Mouse (Mus musculus): ENCODE data around the gene Zfp335. TPM values are rescaled to one million over a fixed set of nuclear protein-coding genes. Genes with fewer than 3 reads are reported as not detected.
A peak's percentile ranks its signal among the peaks of the same experiment; 100 is the strongest.
"Not testable (repeated sequence)": the region's sequence is repeated elsewhere in the genome, so short reads cannot be mapped to it uniquely, and the experiment has no call there.

Gene Zfp335
- polyA plus RNA-seq, 1 experiment from 2014 or later: 19.9 TPM

- H3K27ac ChIP-seq (ENCODE audit: low read length): no peak within 1 kb of the TSS
- H3K9me3 ChIP-seq (ENCODE audit: control insufficient read depth, low read length): no peaks in the 10 kb centered on the region
- H3K36me3 ChIP-seq (ENCODE audit: control insufficient read depth, insufficient read depth): no peaks in the 10 kb centered on the region
- H3K4me3 ChIP-seq (replicated peaks; ENCODE audit: low read length): peak within 1 kb of the TSS; percentile 45
- H3K4me1 ChIP-seq (replicated peaks; ENCODE audit: control insufficient read depth, insufficient read depth, low read length): peaks cover 19% of the 10 kb centered on the region
- peak; percentile 62 for ATAC-seq
- WGBS: under 1% methylated on average over 44 of the region's 47 CpGs
- H3K27me3 ChIP-seq (replicated peaks; ENCODE audit: control insufficient read depth, insufficient read depth, low read length): peaks cover 24% of the 10 kb centered on the region
- H3K9ac ChIP-seq (replicated peaks; ENCODE audit: low read depth, low read length): peak within 1 kb of the TSS; percentile 44
- peak within 1 kb of the TSS; percentile 67 for H3K4me2 ChIP-seq (ENCODE audit: low read length)
Observed at GRCm38 (mm10) chr2:164857101-164857821, 54.3 kb downstream of the Zfp335 start, which contains the start of gene Pltp. TSS of gene Pltp (minus strand) at chr2:164857711.

- ATAC-seq: peak; percentile 30; the same call in 1 of the 2 replicates
- peaks cover 24% of the 10 kb centered on the region for H3K27me3 ChIP-seq (replicated peaks; ENCODE audit: control insufficient read depth, insufficient read depth, low read length)
- H3K4me1 ChIP-seq (replicated peaks; ENCODE audit: control insufficient read depth, insufficient read depth, low read length): peaks cover 14% of the 10 kb centered on the region
- H3K9me3 ChIP-seq (ENCODE audit: control insufficient read depth, low read length): no peaks in the 10 kb centered on the region
- peak overlapping the region; percentile 44 for H3K9ac ChIP-seq (replicated peaks; ENCODE audit: low read depth, low read length)
- H3K27ac ChIP-seq (ENCODE audit: low read length): no peak overlapping the region
- H3K4me2 ChIP-seq (ENCODE audit: low read length): peak overlapping the region; percentile 67
- H3K36me3 ChIP-seq (ENCODE audit: control insufficient read depth, insufficient read depth): no peaks in the 10 kb centered on the region
- under 1% methylated on average over 42 of the region's 42 CpGs for WGBS
- peak overlapping the region; percentile 45 for H3K4me3 ChIP-seq (replicated peaks; ENCODE audit: low read length)
Observed at GRCm38 (mm10) chr2:164856309-164857100, 55.1 kb downstream of the Zfp335 start.

- not testable (repeated sequence) for H3K4me3 ChIP-seq (replicated peaks; ENCODE audit: low read length); H3K4me2 ChIP-seq (ENCODE audit: low read length); H3K9me3 ChIP-seq (ENCODE audit: control insufficient read depth, low read length); H3K9ac ChIP-seq (replicated peaks; ENCODE audit: low read depth, low read length); H3K36me3 ChIP-seq (ENCODE audit: control insufficient read depth, insufficient read depth); H3K27ac ChIP-seq (ENCODE audit: low read length); ATAC-seq
- Histone ChIP-seq H3K4me1 (replicated peaks; ENCODE audit: control insufficient read depth, insufficient read depth, low read length) (peaks cover 14% of the 10 kb centered on the region), H3K27me3 (replicated peaks; ENCODE audit: control insufficient read depth, insufficient read depth, low read length) (peaks cover 24% of the 10 kb centered on the region)
- WGBS: 82% methylated on average over 5 of the region's 5 CpGs
Observed at GRCm38 (mm10) chr2:164855572-164855971, 56.0 kb downstream of the Zfp335 start.

- WGBS: 89% methylated on average over 8 of the region's 8 CpGs
- H3K27ac ChIP-seq (ENCODE audit: low read length): no peak overlapping the region
- ATAC-seq: no peak
Observed at GRCm38 (mm10) chr2:164850061-164850460, 61.5 kb downstream of the Zfp335 start.

GRCm38 (mm10) chr2:164845782-164846181 lies 65.8 kb downstream of the Zfp335 start:
- no peaks in the 10 kb centered on the region for H3K4me1 ChIP-seq (replicated peaks; ENCODE audit: control insufficient read depth, insufficient read depth, low read length)
- no peak for ATAC-seq

More at GRCm38 (mm10) chr2:164850061-164850460, 61.5 kb downstream of the Zfp335 start:
- H3K36me3 ChIP-seq (ENCODE audit: control insufficient read depth, insufficient read depth): no peaks in the 10 kb centered on the region
- H3K9ac ChIP-seq (replicated peaks; ENCODE audit: low read depth, low read length): no peak overlapping the region
- no peaks in the 10 kb centered on the region for H3K4me1 ChIP-seq (replicated peaks; ENCODE audit: control insufficient read depth, insufficient read depth, low read length)
- no peaks in the 10 kb centered on the region for H3K9me3 ChIP-seq (ENCODE audit: control insufficient read depth, low read length)
- no peak overlapping the region for H3K4me2 ChIP-seq (ENCODE audit: low read length)
- no peak overlapping the region for H3K4me3 ChIP-seq (replicated peaks; ENCODE audit: low read length)
- peaks cover 6% of the 10 kb centered on the region; the same call in 1 of the 2 replicates for H3K27me3 ChIP-seq (replicated peaks; ENCODE audit: control insufficient read depth, insufficient read depth, low read length)

More at GRCm38 (mm10) chr2:164845782-164846181, 65.8 kb downstream of the Zfp335 start:
- WGBS: 52% methylated on average over 3 of the region's 3 CpGs
- Histone ChIP-seq H3K27me3 (replicated peaks; ENCODE audit: control insufficient read depth, insufficient read depth, low read length) (no peaks in the 10 kb centered on the region), H3K4me2 (ENCODE audit: low read length) (no peak overlapping the region), H3K4me3 (replicated peaks; ENCODE audit: low read length) (no peak overlapping the region), H3K9me3 (ENCODE audit: control insufficient read depth, low read length) (no peaks in the 10 kb centered on the region), H3K27ac (ENCODE audit: low read length) (no peak overlapping the region), H3K9ac (replicated peaks; ENCODE audit: low read depth, low read length) (no peak overlapping the region), H3K36me3 (ENCODE audit: control insufficient read depth, insufficient read depth) (no peaks in the 10 kb centered on the region)

Other genes with a start within 250 kb of the Zfp335 start
- gene Wfdc11, start 237.7 kb downstream of the Zfp335 start, polyA plus RNA-seq (2015; fragmentation: Nextera tagmentation; extraction: Ambion mirVana): not detected in 2 replicates
- not detected in 2 replicates for gene Wfdc13, start 226.7 kb downstream of the Zfp335 start, polyA plus RNA-seq (2015; fragmentation: Nextera tagmentation; extraction: Ambion mirVana)
- gene Spint4, start 213.3 kb downstream of the Zfp335 start, polyA plus RNA-seq (2015; fragmentation: Nextera tagmentation; extraction: Ambion mirVana): not detected in 2 replicates
- not detected in 2 replicates for gene Spint5, start 196.5 kb downstream of the Zfp335 start, polyA plus RNA-seq (2015; fragmentation: Nextera tagmentation; extraction: Ambion mirVana)
- gene Wfdc3, start 165.8 kb downstream of the Zfp335 start, polyA plus RNA-seq (2015; fragmentation: Nextera tagmentation; extraction: Ambion mirVana): 1.4 and 1.7 TPM in 2 replicates
- 67.5 and 72.9 TPM in 2 replicates for gene Dnttip1, start 165.8 kb downstream of the Zfp335 start, polyA plus RNA-seq (2015; fragmentation: Nextera tagmentation; extraction: Ambion mirVana)
- 148 and 173 TPM in 2 replicates for gene Ube2c, start 141.9 kb downstream of the Zfp335 start, polyA plus RNA-seq (2015; fragmentation: Nextera tagmentation; extraction: Ambion mirVana)
- 1.1 TPM in 1 of 2 replicates, not detected in the other for gene Tnnc2, start 131.8 kb downstream of the Zfp335 start, polyA plus RNA-seq (2015; fragmentation: Nextera tagmentation; extraction: Ambion mirVana)
- gene Snx21, start 125.9 kb downstream of the Zfp335 start, polyA plus RNA-seq (2015; fragmentation: Nextera tagmentation; extraction: Ambion mirVana): 26.0 and 35.6 TPM in 2 replicates
- 16.3 and 19.3 TPM in 2 replicates for gene Acot8, start 106.9 kb downstream of the Zfp335 start, polyA plus RNA-seq (2015; fragmentation: Nextera tagmentation; extraction: Ambion mirVana)
- gene Zswim3, start 106.7 kb downstream of the Zfp335 start, polyA plus RNA-seq (2015; fragmentation: Nextera tagmentation; extraction: Ambion mirVana): 14.8 and 15.4 TPM in 2 replicates
- 24.2 and 26.8 TPM in 2 replicates for gene Zswim1, start 89.1 kb downstream of the Zfp335 start, polyA plus RNA-seq (2015; fragmentation: Nextera tagmentation; extraction: Ambion mirVana)
- 0.47 TPM in 1 of 2 replicates, not detected in the other for gene Spata25, start 83.2 kb downstream of the Zfp335 start, polyA plus RNA-seq (2015; fragmentation: Nextera tagmentation; extraction: Ambion mirVana)
- 98.9 and 102 TPM in 2 replicates for gene Ctsa, start 78.9 kb downstream of the Zfp335 start, polyA plus RNA-seq (2015; fragmentation: Nextera tagmentation; extraction: Ambion mirVana)
- 5.9 and 7.0 TPM in 2 replicates for gene Neurl2, start 78.3 kb downstream of the Zfp335 start, polyA plus RNA-seq (2015; fragmentation: Nextera tagmentation; extraction: Ambion mirVana)
- gene Pltp, start 54.0 kb downstream of the Zfp335 start, polyA plus RNA-seq (2015; fragmentation: Nextera tagmentation; extraction: Ambion mirVana): 45.7 and 63.9 TPM in 2 replicates
- gene Pcif1, start 32.5 kb downstream of the Zfp335 start, polyA plus RNA-seq (2015; fragmentation: Nextera tagmentation; extraction: Ambion mirVana): 79.3 and 93.7 TPM in 2 replicates
- 16.9 and 20.6 TPM in 2 replicates for gene Mmp9, start 29.0 kb upstream of the Zfp335 start, polyA plus RNA-seq (2015; fragmentation: Nextera tagmentation; extraction: Ambion mirVana)
- 13.1 and 22.4 TPM in 2 replicates for gene Slc12a5, start 49.0 kb upstream of the Zfp335 start, polyA plus RNA-seq (2015; fragmentation: Nextera tagmentation; extraction: Ambion mirVana)
- 128 and 138 TPM in 2 replicates for gene Ncoa5, start 123.1 kb upstream of the Zfp335 start, polyA plus RNA-seq (2015; fragmentation: Nextera tagmentation; extraction: Ambion mirVana)
- gene Cd40, start 143.9 kb upstream of the Zfp335 start, polyA plus RNA-seq (2015; fragmentation: Nextera tagmentation; extraction: Ambion mirVana): 5.0 and 6.2 TPM in 2 replicates
- not detected in 2 replicates for gene 1700025C18Rik, start 179.0 kb upstream of the Zfp335 start, polyA plus RNA-seq (2015; fragmentation: Nextera tagmentation; extraction: Ambion mirVana)

Measured in forebrain, embryonic 16.5 days (tissue).